Mouse (Mus musculus) T-cell, adult 66 days (primary cell): Measurements from ENCODE around the gene Prkag1. TPM values are rescaled to one million over a fixed set of nuclear protein-coding genes. Genes with fewer than 3 reads are reported as not detected.

Source experiments
- total RNA-seq, 2 experiments: library from RNA; stranded (reverse); gene quantifications; 3 replicates in 1 of 2; 4 replicates in 1 of 2; pipeline ENCODE4 v1.2.4; 2023

Prkag1 gene
- total RNA-seq, result 100 to 1,000 TPM; 118 TPM

GRCm38 (mm10) chr15:98830736-98831683, at the start of gene Prkag1:
Gene Prkag1 (minus strand): TSS chr15:98831521.

GRCm38 (mm10) chr15:98871070-98871915, 40.0 kb upstream of the Prkag1 start, which contains the start of gene Kmt2d:
Gene Kmt2d (minus strand): TSS chr15:98871204.

GRCm38 (mm10) chr15:98809390-98809789, 21.9 kb downstream of the Prkag1 start, which contains the start of gene Ddn:
Gene Ddn (minus strand): TSS chr15:98809490.

GRCm38 (mm10) chr15:98789661-98790535, 41.4 kb downstream of the Prkag1 start, which contains the start of gene Wnt1:
Gene Wnt1 (plus strand): TSS chr15:98789857.

GRCm38 (mm10) chr15:98777762-98778161, 53.6 kb downstream of the Prkag1 start, which contains the start of gene Wnt10b:
Gene Wnt10b (minus strand): TSS chr15:98778150.

Other genes starting within 250 kb of the Prkag1 start
- 10 to 100 TPM; 24.1 to 30.7 TPM for gene Adcy6, start 221.4 kb downstream of the Prkag1 start, total RNA-seq
- under 1 TPM; 0.79 to 0.83 TPM for gene Cacnb3, start 200.7 kb downstream of the Prkag1 start, total RNA-seq
- 100 to 1,000 TPM; 137 to 163 TPM for gene Ddx23, start 168.6 kb downstream of the Prkag1 start, total RNA-seq
- 1 to 10 TPM in 1 of 2 experiments, under 1 TPM in 1; 0.82 to 1.3 TPM for gene Rnd1, start 154.1 kb downstream of the Prkag1 start, total RNA-seq
- gene Ccdc65, start 123.3 kb downstream of the Prkag1 start, total RNA-seq, result not detected
- 1 to 10 TPM; 3.7 to 5.5 TPM for gene Fkbp11, start 103.3 kb downstream of the Prkag1 start, total RNA-seq
- 100 to 1,000 TPM; 105 to 115 TPM for gene Arf3, start 68.3 kb downstream of the Prkag1 start, total RNA-seq
- under 1 TPM; 0.21 to 0.29 TPM for gene Wnt10b, start 53.4 kb downstream of the Prkag1 start, total RNA-seq
- gene Wnt1, start 41.7 kb downstream of the Prkag1 start, total RNA-seq, result not detected
- gene Ddn, start 22.0 kb downstream of the Prkag1 start, total RNA-seq, result under 1 TPM; 0.15 to 0.39 TPM
- 100 to 1,000 TPM; 254 to 294 TPM for gene Kmt2d, start 39.7 kb upstream of the Prkag1 start, total RNA-seq
- 10 to 100 TPM; 22.4 to 23.8 TPM for gene Rhebl1, start 63.0 kb upstream of the Prkag1 start, total RNA-seq
- under 1 TPM in 1 of 2 experiments, not detected in 1; 0.36 TPM for gene Dhh, start 67.0 kb upstream of the Prkag1 start, total RNA-seq
- gene Lmbr1l, start 86.7 kb upstream of the Prkag1 start, total RNA-seq, result 100 to 1,000 TPM; 268 to 306 TPM
- 100 to 1,000 TPM; 263 to 287 TPM for gene Tuba1b, start 103.0 kb upstream of the Prkag1 start, total RNA-seq
- gene Gm49450, start 122.0 kb upstream of the Prkag1 start, total RNA-seq, result not detected
- gene Tuba1a, start 122.2 kb upstream of the Prkag1 start, total RNA-seq, result 100 to 1,000 TPM; 188 to 202 TPM
- gene Tuba1c, start 198.4 kb upstream of the Prkag1 start, total RNA-seq, result 10 to 100 TPM; 75.8 to 86.6 TPM
- not detected for gene Prph, start 223.7 kb upstream of the Prkag1 start, total RNA-seq
- 1 to 10 TPM; 3.0 to 3.2 TPM for gene Troap, start 243.1 kb upstream of the Prkag1 start, total RNA-seq